16 mouse cellular contexts compared by ENCODE assay signal in the genomic region with DNA sequence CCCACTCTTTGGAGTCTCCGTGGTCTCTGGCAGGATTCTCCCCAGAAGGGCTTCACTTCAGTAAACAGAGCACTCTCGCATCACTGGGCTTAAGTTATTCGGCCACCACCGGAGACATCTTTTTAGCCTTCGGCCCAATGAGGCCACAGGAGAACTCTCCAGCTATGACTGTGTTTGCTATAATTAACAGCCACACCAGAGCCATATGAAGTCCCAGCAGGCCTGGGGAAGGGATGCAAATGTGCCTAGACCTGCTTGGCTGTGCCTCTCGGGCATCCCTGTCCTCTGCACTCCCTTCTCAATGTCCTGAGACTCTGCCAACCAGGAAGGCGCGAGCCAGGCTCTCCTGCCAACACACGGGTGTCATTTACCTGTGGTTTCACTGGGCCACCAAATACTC. TPM values are rescaled to one million over a fixed set of nuclear protein-coding genes. Genes with fewer than 3 reads are reported as not detected.
DNase-seq lines count a peak whose midpoint lies in the region; ATAC-seq and TF ChIP-seq lines count a peak whose summit lies in the region.
"Had no signal": no experiment of that assay in that cellular context is flagged by ENCODE, and none has a peak within 500 bp of the region (broad histone marks: within the 10 kb centered on the region; RNA-seq: fewer than 3 reads in every experiment).

No protein-coding gene starts in this region.

- no peak overlapping the region for H3K4me3 ChIP-seq in kidney, embryonic 14.5 days (ENCODE audit: low read length)
- no peak overlapping the region for H3K4me3 ChIP-seq in forebrain, embryonic 11.5 days (ENCODE audit: low read depth, low read length)
- H3K4me3 ChIP-seq: erythroblast, embryonic 14.5 days; left cerebral cortex, adult 2 months had no signal

- no peaks in the 10 kb centered on the region for H3K4me1 ChIP-seq in kidney, embryonic 14.5 days (ENCODE audit: control insufficient read depth, insufficient read depth, low read length)
- no peaks in the 10 kb centered on the region for H3K4me1 ChIP-seq in forebrain, embryonic 11.5 days (replicated peaks; ENCODE audit: control insufficient read depth, insufficient read depth, low read length)

- H3K27ac ChIP-seq in kidney, embryonic 14.5 days (ENCODE audit: low read depth, low read length), result no peak overlapping the region
- H3K27ac ChIP-seq in forebrain, embryonic 11.5 days (ENCODE audit: low read depth, low read length), result no peak overlapping the region
- H3K27ac ChIP-seq: hindbrain, embryonic 14.5 days; left cerebral cortex, adult 2 months; macrophage had no signal

- no peaks in the 10 kb centered on the region for H3K27me3 ChIP-seq in kidney, embryonic 14.5 days (ENCODE audit: control insufficient read depth, insufficient read depth, low read length)
- no peaks in the 10 kb centered on the region for H3K27me3 ChIP-seq in Patski
- no peaks in the 10 kb centered on the region for H3K27me3 ChIP-seq in forebrain, embryonic 11.5 days (ENCODE audit: control insufficient read depth, insufficient read depth, low read length)

- no peak overlapping the region for H3K9ac ChIP-seq in kidney, embryonic 14.5 days (ENCODE audit: low read depth, low read length)
- H3K9ac ChIP-seq in forebrain, embryonic 11.5 days (ENCODE audit: low read length), result no peak overlapping the region
- H3K9ac ChIP-seq: hindbrain, embryonic 14.5 days had no signal

- CTCF ChIA-PET in Patski (lab: Charles Lee), result interaction anchor here (0.9 to 1.9 kb wide), 5 partner anchors 12 to 69 kb away, joined by 3 to 5 read pairs (median 3); no protein-coding TSS in a partner anchor

- POLR2A ChIA-PET in Patski (lab: Charles Lee), result interaction anchor here (1.0 kb wide), 1 partner anchor 14 kb away, joined by 3 read pairs; no protein-coding TSS in a partner anchor

- H3K4me2 ChIP-seq in kidney, embryonic 14.5 days (replicated peaks; ENCODE audit: low read depth, low read length), result no peak overlapping the region
- H3K4me2 ChIP-seq in forebrain, embryonic 11.5 days (ENCODE audit: low read depth, low read length, severe bottlenecking), result no peak overlapping the region
- H3K4me2 ChIP-seq: hindbrain, embryonic 14.5 days had no signal

- WGBS in kidney, embryonic 14.5 days, result 51% methylated on average over 9 of the region's 9 CpGs
- 62% methylated on average over 9 of the region's 9 CpGs for WGBS in forebrain, embryonic 11.5 days

- peak; percentile 25; the same call in 1 of the 2 replicates for ATAC-seq in kidney, embryonic 14.5 days (ENCODE audit: low FRiP score, low TSS enrichment)
- peak; percentile 72 for ATAC-seq in Patski
- no peak for ATAC-seq in forebrain, embryonic 11.5 days (replicated peaks; ENCODE audit: low FRiP score)
- ATAC-seq: forebrain, embryonic 16.5 days; intestine, postnatal 0 days had no signal

- H3K9me3 ChIP-seq in kidney, embryonic 14.5 days (ENCODE audit: control insufficient read depth, low read length), result no peaks in the 10 kb centered on the region
- H3K9me3 ChIP-seq in forebrain, embryonic 11.5 days (ENCODE audit: control insufficient read depth, low read length), result no peaks in the 10 kb centered on the region

- in situ Hi-C loops in Patski (cut with MboI; ENCODE audit: low pct_unique_long_range_greater_than_20kb), result no loop called here

- no peak for TF ChIP-seq CTCF in Patski (IDR thresholded peaks at IDR 0.05)

- H3K36me3 ChIP-seq in kidney, embryonic 14.5 days (ENCODE audit: control insufficient read depth, insufficient read depth, low read length), result no peaks in the 10 kb centered on the region
- H3K36me3 ChIP-seq in forebrain, embryonic 11.5 days (ENCODE audit: control insufficient read depth, insufficient read depth, low read length), result no peaks in the 10 kb centered on the region

- no peak for DNase-seq in kidney, postnatal 36 days
- no peak for DNase-seq in Patski (ENCODE audit: low read depth, low spot score)
- peak; percentile 91 to 95 for DNase-seq in cerebellum, adult 18-20 months
- peak; percentile 74 to 75 for DNase-seq in gastrocnemius, adult 8-10 months (ENCODE audit: low spot score in 2 of 2)
- no peak for DNase-seq in left cerebral cortex, adult 8-10 months (ENCODE audit: low spot score in 2 of 2)
- no peak for DNase-seq in forebrain, embryonic 11.5 days (ENCODE audit: low spot score)
- no peak for DNase-seq in heart, postnatal 4 days
- DNase-seq: adrenal gland, postnatal 14 days; lung, adult 18-20 months had no signal

RNA-seq across cellular contexts. Expression of a gene that starts 28.0 kb away (rescaled TPM):
- polyA plus RNA-seq in kidney, embryonic 14.5 days (2014; fragmentation: Nextera tagmentation; extraction: Ambion mirVana), result 35.7 and 44.4 TPM in 2 replicates
- 39.5 TPM for polyA plus RNA-seq in Patski (2021)
- 10 to 100 TPM in 3 of 4 experiments, 1 to 10 TPM in 1; 9.9 to 12.4 (median 11.0) TPM for total RNA-seq in gastrocnemius, adult 8-10 months (2022)
- total RNA-seq in left cerebral cortex, adult 8-10 months (2022), result 10 to 100 TPM; 28.9 to 35.0 (median 32.2) TPM
- polyA plus RNA-seq in forebrain, embryonic 11.5 days (2014; fragmentation: Nextera tagmentation; extraction: Ambion mirVana), result 55.4 and 59.8 TPM in 2 replicates
- 10 to 100 TPM; 17.8 to 21.9 TPM for total RNA-seq in heart, postnatal 4 days (2021)

RNA-seq across cellular contexts. Expression of a gene that starts 50.2 kb away (rescaled TPM):
- 16.8 and 25.9 TPM in 2 replicates for polyA plus RNA-seq in kidney, embryonic 14.5 days (2014; fragmentation: Nextera tagmentation; extraction: Ambion mirVana)
- polyA plus RNA-seq in Patski (2021), result 164 TPM
- total RNA-seq in gastrocnemius, adult 8-10 months (2022), result 1 to 10 TPM in 3 of 4 experiments, under 1 TPM in 1; 0.77 to 1.4 (median 1.2) TPM
- total RNA-seq in left cerebral cortex, adult 8-10 months (2022), result 10 to 100 TPM; 57.0 to 73.5 (median 61.5) TPM
- 37.1 and 43.0 TPM in 2 replicates for polyA plus RNA-seq in forebrain, embryonic 11.5 days (2014; fragmentation: Nextera tagmentation; extraction: Ambion mirVana)
- total RNA-seq in heart, postnatal 4 days (2021), result 10 to 100 TPM; 21.5 to 24.5 TPM

Comparison
In these comparisons a context has a peak if more than half of its experiments do, and no peak if none do; other contexts are left out.
1. DNase-seq: peak in cerebellum, adult 18-20 months (2 of 2) and gastrocnemius, adult 8-10 months (2 of 2); none in kidney, postnatal 36 days (0 of 2), Patski (single experiment), left cerebral cortex, adult 8-10 months (0 of 2), forebrain, embryonic 11.5 days (single experiment) and heart, postnatal 4 days (single experiment).
2. RNA of a gene that starts 50.2 kb away (total RNA-seq): 57.0 to 73.5 TPM in left cerebral cortex, adult 8-10 months and 21.5 to 24.5 TPM in heart, postnatal 4 days; 0.77 to 1.4 TPM in gastrocnemius, adult 8-10 months; every median in the first group is over 4 times any median in the second.